10 mouse cellular contexts compared by ENCODE assay signal in genomic region chr15:99740229-99740628, GRCm38 (mm10). TPM values are rescaled to one million over a fixed set of nuclear protein-coding genes. Genes with fewer than 3 reads are reported as not detected.
"Had no signal": no experiment of that assay in that cellular context is flagged by ENCODE, and none has a peak within 500 bp of the region (broad histone marks: within the 10 kb centered on the region; RNA-seq: fewer than 3 reads in every experiment).

No protein-coding gene starts in this region.

- DNase-seq: kidney, postnatal 10 days; kidney, postnatal 4 days; liver; liver, embryonic 13.5 days; liver, postnatal 0 days; lung, postnatal 14 days; right cerebral cortex, postnatal 14 days; thymus, adult 2 months; thymus, postnatal 25 days had no signal

- ATAC-seq: liver, postnatal 0 days had no signal

RNA-seq across cellular contexts. Expression of gene Gm17349, which starts 34.9 kb away (rescaled TPM):
- total RNA-seq: midbrain, postnatal 0 days had no signal
